Mouse (Mus musculus): Measurements from ENCODE around the gene Gfpt2.

DNA sequence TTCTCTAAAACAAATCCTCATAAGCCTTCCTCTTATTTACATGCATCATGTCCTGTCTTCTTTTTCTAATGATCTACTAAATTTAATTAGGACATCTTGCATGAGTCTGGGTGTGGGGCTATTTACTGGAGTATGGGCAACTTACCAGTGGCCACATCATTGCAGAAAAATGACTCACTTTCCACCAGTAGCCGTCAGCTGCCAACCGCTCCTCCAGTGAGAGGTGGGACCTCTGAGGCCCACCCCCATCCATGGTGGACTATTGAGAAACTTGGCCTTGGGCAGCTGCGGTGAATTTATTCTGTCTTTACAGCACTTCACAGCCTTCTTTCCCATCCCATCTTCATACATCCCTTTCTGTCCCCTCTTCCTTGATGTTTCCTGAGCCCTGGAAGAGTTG lies 35.9 kb upstream of the Gfpt2 start:
- TF ChIP-seq CTCF (IDR thresholded peaks at IDR 0.05; ENCODE audit: control insufficient read depth, insufficient read depth, insufficient replicate concordance, low read depth, low read length) (no peak), POLR2A (IDR thresholded peaks at IDR 0.05; ENCODE audit: control insufficient read depth, low read depth, low read length) (no peak)
